Mouse (Mus musculus) embryo, embryonic 10 days (tissue): ENCODE data around the gene Poc1a.

ENCODE experiments used
- DNase-seq: peaks from one replicate; pipeline ENCODE4 v3.0.0-alpha.2; 2015; ENCODE audit warnings: low spot score

Poc1a gene

GRCm38 (mm10) chr9:106368112-106368717, 87.4 kb downstream of the Poc1a start, which contains the start of gene Dusp7:
Gene Dusp7, plus strand, starts transcription at chr9:106368632.
- DNase-seq: peak; percentile 79

DNA sequence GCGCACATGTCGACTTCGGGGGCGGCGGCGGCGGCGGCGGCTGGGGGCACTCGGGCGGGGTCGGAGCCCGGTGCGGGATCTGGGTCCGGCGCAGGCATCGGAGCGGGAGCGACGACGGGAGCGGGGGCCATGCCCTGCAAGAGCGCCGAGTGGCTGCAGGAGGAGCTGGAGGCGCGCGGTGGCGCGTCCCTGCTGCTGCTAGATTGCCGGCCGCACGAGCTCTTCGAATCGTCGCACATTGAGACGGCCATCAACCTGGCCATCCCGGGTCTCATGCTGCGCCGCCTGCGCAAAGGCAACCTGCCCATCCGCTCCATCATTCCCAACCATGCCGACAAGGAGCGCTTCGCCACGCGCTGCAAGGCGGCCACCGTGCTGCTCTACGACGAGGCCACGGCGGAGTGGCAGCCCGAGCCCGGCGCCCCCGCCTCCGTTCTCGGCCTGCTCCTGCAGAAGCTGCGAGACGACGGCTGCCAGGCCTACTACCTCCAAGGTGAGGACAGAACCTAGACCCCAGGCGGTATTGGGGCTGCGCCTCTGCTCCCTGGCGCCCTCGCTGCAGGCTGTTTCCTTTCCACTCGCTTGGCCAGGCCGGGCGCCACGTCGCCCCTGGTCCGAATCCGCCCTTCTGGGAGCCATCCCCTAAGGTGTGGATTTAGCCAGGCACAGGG, 88.1 kb downstream of the Poc1a start:
- peak; percentile 80 for DNase-seq

GRCm38 (mm10) chr9:106369801-106370485, 89.1 kb downstream of the Poc1a start:
- peak; percentile 54 for DNase-seq

DNA sequence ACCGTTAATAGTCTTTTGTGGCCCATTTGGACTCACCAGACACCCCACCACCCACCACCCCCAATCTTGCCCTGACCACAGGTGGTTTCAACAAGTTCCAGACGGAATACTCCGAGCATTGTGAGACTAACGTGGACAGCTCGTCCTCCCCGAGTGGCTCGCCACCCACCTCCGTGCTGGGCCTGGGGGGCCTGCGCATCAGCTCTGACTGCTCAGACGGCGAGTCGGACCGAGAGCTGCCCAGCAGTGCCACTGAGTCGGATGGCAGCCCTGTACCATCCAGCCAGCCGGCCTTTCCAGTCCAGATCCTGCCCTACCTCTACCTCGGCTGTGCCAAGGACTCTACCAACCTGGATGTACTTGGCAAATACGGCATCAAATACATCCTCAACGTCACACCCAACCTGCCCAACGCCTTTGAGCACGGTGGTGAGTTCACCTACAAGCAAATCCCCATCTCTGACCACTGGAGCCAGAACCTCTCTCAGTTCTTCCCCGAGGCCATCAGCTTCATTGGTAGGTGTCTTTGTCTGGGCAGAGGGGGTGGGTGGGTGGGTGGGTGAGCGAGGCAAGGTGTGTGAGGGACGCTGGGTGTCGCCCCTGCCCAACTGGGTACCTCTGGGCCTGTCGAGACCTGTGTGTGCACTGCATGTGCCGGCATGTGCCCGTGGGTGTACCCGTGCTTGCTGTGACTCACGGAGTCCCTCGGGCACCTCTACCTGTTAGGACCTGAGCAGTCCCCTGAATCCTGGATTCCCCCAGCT, 89.9 kb downstream of the Poc1a start:
- DNase-seq: no peak

DNA sequence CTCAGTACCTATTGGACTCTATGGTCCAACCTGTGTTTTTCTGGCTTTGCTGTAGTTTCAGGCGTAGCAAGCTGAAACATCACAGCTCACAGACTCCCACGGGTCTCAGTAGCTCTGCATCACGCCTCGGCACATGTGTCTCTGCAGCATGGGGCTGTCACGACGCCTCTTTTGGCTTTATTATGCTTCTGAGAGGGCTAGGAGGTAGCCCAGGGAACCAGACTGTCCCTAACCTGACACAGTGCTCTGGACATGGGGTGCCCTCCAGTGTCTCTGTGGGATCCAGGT, 90.5 kb downstream of the Poc1a start:
- no peak for DNase-seq

DNA sequence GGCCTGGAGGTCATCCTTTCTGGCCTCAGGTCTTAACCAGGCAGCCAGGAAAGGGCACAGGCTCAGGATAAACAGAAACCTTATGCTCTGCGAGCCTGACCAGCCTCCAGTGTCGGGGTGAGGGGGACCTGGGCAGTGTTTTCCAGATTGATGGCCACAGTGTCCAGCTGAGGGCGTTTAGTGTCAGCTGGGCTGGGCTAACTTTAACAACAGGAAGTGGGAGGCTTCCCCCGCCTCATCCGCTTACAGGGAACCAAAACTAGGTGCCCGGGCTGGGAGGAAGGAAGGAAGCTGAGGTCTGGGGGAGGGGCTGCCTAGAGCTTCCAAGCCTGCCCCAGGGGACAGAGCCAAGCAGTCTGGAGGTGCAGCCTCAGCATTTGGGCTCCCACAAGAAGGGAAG, 90.9 kb downstream of the Poc1a start:
- peak; percentile 83 for DNase-seq

DNA sequence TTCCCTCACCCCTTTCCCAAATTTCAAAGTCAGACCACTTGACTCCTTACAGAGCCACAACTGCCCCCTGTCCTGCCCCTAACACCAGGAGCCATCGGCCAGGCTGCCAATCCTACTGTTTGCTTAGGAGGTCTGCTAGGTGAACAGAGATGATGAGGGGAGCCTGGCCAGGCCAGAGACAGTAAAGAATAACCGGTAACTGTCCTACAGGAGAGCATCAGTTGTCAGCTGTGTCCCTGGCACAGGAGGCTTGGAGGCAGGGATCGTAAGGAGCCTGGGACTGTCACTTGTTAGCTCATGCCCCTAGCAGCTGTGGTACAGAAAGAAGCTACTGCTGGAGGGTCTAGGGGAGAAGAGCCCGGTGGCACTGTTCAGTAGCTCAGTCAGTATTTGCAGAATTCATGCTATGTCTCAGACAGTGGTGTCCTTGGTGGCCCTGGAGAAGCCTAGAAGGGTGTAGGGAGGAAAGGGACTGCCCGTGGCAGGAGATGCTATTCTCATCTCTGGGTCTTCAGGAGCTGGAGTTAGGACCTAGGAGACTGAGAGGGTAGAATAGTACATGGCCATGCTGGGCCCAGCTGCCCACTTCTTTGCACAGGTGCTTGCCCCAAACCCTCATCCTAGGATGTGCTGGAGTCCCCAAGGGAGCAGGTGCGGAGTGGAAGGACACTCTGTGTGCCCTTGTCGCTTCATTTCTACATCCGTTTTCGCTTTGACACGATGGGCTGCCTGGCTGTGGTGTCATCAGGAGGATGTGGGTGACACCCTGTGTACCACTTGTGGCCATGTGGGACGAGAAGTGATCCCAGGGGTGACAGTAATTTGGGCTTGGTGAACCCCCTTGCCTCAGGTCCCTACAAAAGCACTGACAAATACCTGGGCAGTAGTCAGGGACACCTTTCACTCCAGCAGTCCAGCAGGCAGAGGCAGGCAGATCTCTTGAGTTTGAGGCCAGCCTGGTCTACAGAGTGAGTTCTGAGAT, 91.9 kb downstream of the Poc1a start:
- no peak for DNase-seq

DNA sequence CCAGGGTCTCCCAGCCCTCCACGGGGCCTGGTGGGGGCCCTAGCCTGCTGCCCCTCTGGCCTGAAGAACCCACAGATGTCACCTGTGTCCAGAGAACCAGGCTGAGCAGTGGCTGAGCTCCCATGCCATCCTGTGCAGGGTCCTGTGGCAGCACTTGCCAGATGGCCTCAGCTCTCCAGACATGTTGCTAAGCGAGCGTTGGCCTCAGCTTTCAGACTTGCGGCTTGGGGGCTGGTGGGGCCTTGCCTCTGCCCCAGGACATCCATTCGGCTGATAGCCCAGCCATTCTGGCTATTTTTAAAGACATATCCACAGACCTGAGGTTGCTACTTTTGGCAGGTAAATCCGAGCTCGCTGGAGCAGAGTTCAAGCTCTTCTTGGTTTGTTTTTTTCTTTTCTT, 93.1 kb downstream of the Poc1a start:
- DNase-seq: no peak

- DNase-seq: no peak
Measured at GRCm38 (mm10) chr9:106377247-106377646, 96.4 kb downstream of the Poc1a start.

- no peak for DNase-seq
Measured at GRCm38 (mm10) chr9:106378045-106378444, 97.2 kb downstream of the Poc1a start.

- no peak for DNase-seq
Measured at GRCm38 (mm10) chr9:106378753-106379152, 97.9 kb downstream of the Poc1a start.

DNA sequence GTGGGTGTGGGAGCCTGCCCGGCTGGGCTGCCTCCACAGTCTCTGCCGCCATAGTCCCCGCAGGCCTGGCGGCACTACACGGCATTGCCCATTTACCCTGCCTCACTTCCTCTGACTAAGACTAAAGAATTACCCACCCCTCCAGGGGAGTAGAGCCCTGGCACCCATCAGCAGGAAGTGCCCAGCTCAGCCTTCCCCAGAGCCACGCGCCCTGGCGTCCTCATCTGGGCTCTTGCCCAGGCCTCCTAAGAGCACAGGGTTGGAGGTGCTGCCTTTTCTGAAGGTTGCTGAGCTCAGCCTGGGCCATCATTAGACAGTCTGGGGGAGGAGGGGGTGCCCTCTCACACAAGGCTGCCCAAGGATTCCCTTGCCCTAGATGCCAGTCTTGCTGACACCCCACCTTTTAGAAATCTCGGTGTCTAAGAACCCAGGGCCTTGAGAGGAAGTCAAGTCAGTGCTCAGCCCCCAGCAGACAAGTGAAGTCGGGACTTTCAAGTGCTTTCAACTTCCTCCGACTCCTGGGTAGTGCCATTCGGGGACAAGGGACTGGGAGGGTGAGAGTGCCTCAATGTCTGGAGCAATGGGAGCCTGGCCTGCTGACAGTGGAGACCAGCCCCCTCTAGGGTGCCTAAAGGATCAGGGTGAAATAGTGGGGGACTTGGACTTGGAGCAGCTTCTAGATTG, 105.5 kb downstream of the Poc1a start:
- DNase-seq: no peak

GRCm38 (mm10) chr9:106392828-106393527, 112.1 kb downstream of the Poc1a start:
- DNase-seq: no peak

DNA sequence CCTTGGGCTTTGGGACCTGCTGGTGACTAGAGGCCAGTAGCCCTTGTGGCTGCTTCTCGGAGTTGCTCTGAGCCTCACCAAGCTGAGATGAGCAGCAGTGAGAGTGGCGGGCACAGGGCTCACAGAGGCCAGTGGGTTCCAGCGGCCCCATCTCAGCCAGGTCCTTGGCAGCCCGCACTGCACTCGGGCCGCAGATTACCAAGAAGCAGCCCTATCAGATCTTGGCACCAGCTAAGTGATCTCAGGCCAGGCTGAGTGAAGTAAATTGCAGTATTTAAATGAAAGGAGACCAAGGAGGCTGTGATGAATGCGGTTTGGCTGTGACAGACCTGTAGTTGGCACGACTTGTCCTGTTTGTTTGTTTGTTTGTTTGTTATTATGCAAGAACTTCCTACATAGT, 112.7 kb downstream of the Poc1a start:
- no peak for DNase-seq

GRCm38 (mm10) chr9:106394649-106395602, 114.1 kb downstream of the Poc1a start:
- no peak for DNase-seq

GRCm38 (mm10) chr9:106397733-106398132, 116.9 kb downstream of the Poc1a start:
- DNase-seq: no peak

- no peak for DNase-seq
Measured at GRCm38 (mm10) chr9:106398667-106399311, 117.9 kb downstream of the Poc1a start.

DNA sequence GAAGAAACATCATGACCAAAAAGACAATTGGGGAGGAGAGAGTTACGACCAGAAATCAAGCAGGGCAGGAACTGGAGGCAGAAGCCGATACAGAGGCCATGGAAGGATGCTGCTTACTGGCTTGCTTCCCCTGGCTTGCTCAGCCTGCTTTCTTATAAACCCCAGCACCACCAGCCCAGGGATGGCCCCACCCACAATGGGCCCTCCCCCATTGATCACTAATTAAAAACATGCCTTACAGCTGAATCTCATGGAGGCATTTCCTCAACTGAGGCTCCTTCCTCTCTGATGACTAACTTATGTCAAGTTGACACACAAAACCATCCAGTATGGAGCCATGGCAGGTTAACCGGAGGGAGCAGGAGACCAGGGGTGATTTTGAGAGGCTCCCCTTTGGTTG, 118.9 kb downstream of the Poc1a start:
- DNase-seq: no peak
